ENCODE assay signal across 10 mouse cellular contexts in the genomic region with DNA sequence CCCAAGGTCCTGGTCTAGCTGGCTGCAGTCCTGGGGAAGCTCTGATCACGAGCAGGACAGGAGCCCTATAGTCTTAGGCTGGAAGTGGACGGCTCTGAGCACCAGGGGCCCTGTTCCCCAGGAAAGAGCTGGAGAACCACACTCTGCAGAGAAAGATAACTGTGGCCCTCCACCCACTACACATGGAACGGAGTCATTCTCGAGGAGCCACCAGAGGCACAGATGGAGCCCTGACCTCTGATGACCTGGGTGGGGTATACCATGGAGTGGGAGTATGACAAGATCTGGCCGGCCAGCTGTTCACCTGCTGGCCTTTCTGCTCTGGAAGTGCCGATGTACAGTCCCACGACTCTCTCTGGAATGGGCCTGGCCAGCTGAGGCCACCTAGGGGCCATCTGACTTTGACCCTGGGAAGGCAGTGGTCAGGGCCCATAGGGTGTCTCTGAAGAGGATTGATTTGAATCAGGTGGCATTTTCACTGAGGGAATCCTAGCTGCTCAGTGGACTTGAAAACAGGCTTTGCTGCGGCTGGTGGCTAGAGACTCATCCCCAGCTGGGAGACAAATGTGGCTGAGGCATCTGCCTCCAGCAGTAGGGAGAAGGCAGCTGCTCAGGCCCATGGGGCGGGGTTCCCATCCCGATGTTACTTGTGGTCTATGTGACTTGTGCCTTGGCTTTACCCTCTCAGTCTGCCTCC. TPM values are rescaled to one million over a fixed set of nuclear protein-coding genes. Genes with fewer than 3 reads are reported as not detected.
DNase-seq lines count a peak whose midpoint lies in the region; ATAC-seq and TF ChIP-seq lines count a peak whose summit lies in the region.
"Had no signal": no experiment of that assay in that cellular context is flagged by ENCODE, and none has a peak within 500 bp of the region (broad histone marks: within the 10 kb centered on the region; RNA-seq: fewer than 3 reads in every experiment).

No protein-coding gene starts in this region.

- H3K36me3 ChIP-seq in myocyte (ENCODE audit: control insufficient read depth, insufficient read depth) = no peaks in the 10 kb centered on the region
- H3K36me3 ChIP-seq: midbrain, embryonic 12.5 days had no signal

- no peak overlapping the region for H3K4me2 ChIP-seq in myocyte (ENCODE audit: low read depth)
- H3K4me2 ChIP-seq: midbrain, embryonic 12.5 days had no signal

- no peaks in the 10 kb centered on the region for H3K27me3 ChIP-seq in myocyte (ENCODE audit: control insufficient read depth, insufficient read depth, insufficient read length)
- H3K27me3 ChIP-seq: midbrain, embryonic 12.5 days had no signal

- peak; percentile 89 for ATAC-seq in erythroid progenitor cell, adult 5-6 weeks (replicated peaks; ENCODE audit: low FRiP score, poor library complexity, severe bottlenecking)

- no peaks in the 10 kb centered on the region for H3K79me2 ChIP-seq in myocyte (ENCODE audit: control insufficient read depth, insufficient read depth)

- peak; percentile 21 for DNase-seq in gastrocnemius, postnatal 10 days
- DNase-seq in gastrocnemius, postnatal 14 days = no peak
- no peak for DNase-seq in left cerebral cortex, adult 2 months (ENCODE audit: extremely low spot score in 1 of 2, low spot score in 2 of 2)
- DNase-seq in left cerebral cortex, postnatal 36 days (ENCODE audit: low spot score in 2 of 2) = no peak
- DNase-seq in adrenal gland, postnatal 36 days = no peak
- DNase-seq in thymus, postnatal 36 days = no peak

- no peak overlapping the region for H3K27ac ChIP-seq in left cerebral cortex, adult 2 months
- H3K27ac ChIP-seq: midbrain, embryonic 12.5 days had no signal

- no peak overlapping the region for H3ac ChIP-seq in myocyte (ENCODE audit: control insufficient read depth, insufficient read length)

- H3K4me3 ChIP-seq in left cerebral cortex, adult 2 months = no peak overlapping the region
- H3K4me3 ChIP-seq in myocyte = no peak overlapping the region
- H3K4me3 ChIP-seq: midbrain, embryonic 12.5 days had no signal

- no peak for TF ChIP-seq POLR2A in myocyte (IDR thresholded peaks at IDR 0.05; ENCODE audit: insufficient read length, low read depth)

- peak; percentile 16 for TF ChIP-seq CTCF in left cerebral cortex, adult 2 months (IDR thresholded peaks at IDR 0.05)

- intact Hi-C loops in gastrocnemius, postnatal 14 days (cut with DNase I; ENCODE audit: low total_unique reads) = no loop called here
- intact Hi-C loops in left cerebral cortex, adult 2 months (cut with DNase I) = no loop called here
- intact Hi-C loops in left cerebral cortex, postnatal 36 days (cut with DNase I) = no loop called here

TF ChIP-seq in myocyte, 11 proteins besides CTCF, POLR2A, EP300 and RAD21:
- TF ChIP-seq MYOG (IDR thresholded peaks at IDR 0.05; ENCODE audit: control insufficient read depth in 1 of 3, insufficient read depth in 1 of 3, insufficient read length in 2 of 3, low read depth in 2 of 3) (peak; percentile 89 to 94 (median 94)), REST (IDR thresholded peaks at IDR 0.05; ENCODE audit: insufficient read depth, insufficient read length) (no peak), CEBPB (IDR thresholded peaks at IDR 0.05; ENCODE audit: insufficient read depth, poor library complexity, severe bottlenecking) (no peak), USF1 (IDR thresholded peaks at IDR 0.05; ENCODE audit: low read depth) (no peak), E2F4 (IDR thresholded peaks at IDR 0.05; ENCODE audit: insufficient read depth) (no peak), MYOD1 (IDR thresholded peaks at IDR 0.05; ENCODE audit: control insufficient read depth in 1 of 3, insufficient read length in 2 of 3, low read depth in 2 of 3) (peak; percentile 76 to 98 (median 90)), SRF (IDR thresholded peaks at IDR 0.05; ENCODE audit: control insufficient read depth, insufficient read length, low read depth) (no peak), TCF12 (IDR thresholded peaks at IDR 0.05; ENCODE audit: insufficient read depth, poor library complexity, severe bottlenecking) (peak; percentile 83), TCF3 (IDR thresholded peaks at IDR 0.05; ENCODE audit: insufficient read length, low read depth) (peak; percentile 89), POLR2AphosphoS2 (IDR thresholded peaks at IDR 0.05; ENCODE audit: insufficient read length, low read depth) (no peak), MAX (IDR thresholded peaks at IDR 0.05; ENCODE audit: low read depth) (no peak)

RNA-seq across cellular contexts. Expression of gene Lipc, which starts 37.2 kb away (rescaled TPM):
- total RNA-seq in gastrocnemius, postnatal 10 days (2021) = 1 to 10 TPM in 1 of 2 experiments, not detected in 1; 1.2 TPM
- total RNA-seq in gastrocnemius, postnatal 14 days (2021) = not detected
- total RNA-seq in left cerebral cortex, adult 2 months (2021) = under 1 TPM in 1 of 2 experiments, not detected in 1; 0.20 TPM
- under 1 TPM; 0.25 to 0.29 TPM for total RNA-seq in left cerebral cortex, postnatal 36 days (2021)
- not detected in 2 replicates for total RNA-seq in erythroid progenitor cell, adult 5-6 weeks (2015; ENCODE audit: low replicate concordance)
- 0.64 and 1.2 TPM in 2 replicates for total RNA-seq in erythroid progenitor cell, adult 5-6 weeks (2017; ENCODE audit: low replicate concordance)
- 0.08 TPM for polyA plus RNA-seq in myocyte (2012; fragmentation: generic; extraction: Trizol)
- under 1 TPM in 1 of 2 experiments, not detected in 1; 0.36 TPM for total RNA-seq in adrenal gland, postnatal 36 days (2021)
- total RNA-seq: neutrophil, adult 5-6 weeks had no signal
- polyA plus RNA-seq: midbrain, embryonic 12.5 days had no signal
